Mouse (Mus musculus) spleen, adult 2 months (tissue): Measurements from ENCODE around the gene Hyal2. TPM values are rescaled to one million over a fixed set of nuclear protein-coding genes. Genes with fewer than 3 reads are reported as not detected.

Source experiments
- DNase-seq, 2 experiments: peaks; one replicate each; pipeline versions ENCODE4 v3.0.0 to v3.0.0-alpha.2; 2012 to 2021; ENCODE audit warnings: low spot score in 2 of 2, low read depth in 1 of 2
- H3K27ac ChIP-seq: fragments of 200-500 bp; 2 replicates; pipeline ENCODE4 v1.5.1; 2012; ENCODE audit warnings: low read length, inconsistent platforms; ENCODE audit not compliant: insufficient read depth
- H3K27me3 ChIP-seq: fragments of 200-500 bp; 2 replicates; pipeline ENCODE4 v1.6.1; 2012; ENCODE audit warnings: mild to moderate bottlenecking, moderate library complexity, low read length, inconsistent platforms; ENCODE audit not compliant: control insufficient read depth, insufficient read depth
- H3K36me3 ChIP-seq: fragments of 200-500 bp; 2 replicates; pipeline ENCODE4 v1.6.1; 2012; ENCODE audit warnings: mild to moderate bottlenecking, low read length, inconsistent platforms; ENCODE audit not compliant: control insufficient read depth, insufficient read depth
- H3K4me1 ChIP-seq: fragments of 200-500 bp; 2 replicates; pipeline ENCODE4 v1.6.1; 2011; ENCODE audit warnings: inconsistent platforms; ENCODE audit not compliant: control insufficient read depth, insufficient read depth, insufficient read length
- H3K4me3 ChIP-seq: fragments of 200-500 bp; 2 replicates; pipeline ENCODE4 v1.5.1; 2011; ENCODE audit warnings: mild to moderate bottlenecking, inconsistent platforms; ENCODE audit not compliant: insufficient read depth, insufficient read length; ENCODE audit errors: extremely low read depth
- CTCF ChIP-seq: fragments of 200-500 bp; IDR thresholded peaks from 2 replicates; pipeline ENCODE4 v1.5.1; 2011; ENCODE audit warnings: mild to moderate bottlenecking, inconsistent platforms; ENCODE audit not compliant: insufficient read depth, insufficient read length, insufficient replicate concordance; ENCODE audit errors: extremely low read depth
- POLR2A ChIP-seq: fragments of 200-500 bp; IDR thresholded peaks from 2 replicates; pipeline ENCODE4 v1.6.1; 2011; ENCODE audit warnings: low read depth, low read length, inconsistent platforms
- WGBS: fragments of 180-500 bp; shearing (Covaris S2); methylation state at CpG from one replicate; pipeline ENCODE4 v1.1.7; 2018; 5-methylcytosine and 5-hydroxymethylcytosine counted together
- polyA plus RNA-seq: library from polyadenylated mRNA; depleted of rRNA; stranded (reverse); fragments of >200 nt; gene quantifications from 2 replicates; pipeline ENCODE4 v1.2.3, GENCODE M21; 2012; rRNA removed

The Hyal2 gene
- polyA plus RNA-seq, 1 experiment: 38.1 TPM

GRCm38 (mm10) chr9:107619546-107619879, 51.8 kb downstream of the Hyal2 start:
- Histone ChIP-seq H3K4me1 (peaks cover 7% of the 10 kb centered on the region; the same call in 1 of the 2 replicates), H3K4me3 (no peak overlapping the region), H3K27ac (no peak overlapping the region), H3K36me3 (peaks cover 55% of the 10 kb centered on the region), H3K27me3 (no peaks in the 10 kb centered on the region)
- WGBS: 87% methylated on average over 13 of the region's 13 CpGs
- no peak for DNase-seq
- TF ChIP-seq CTCF (no peak), POLR2A (no peak)

- H3K4me1 ChIP-seq: peaks cover 18% of the 10 kb centered on the region; the same call in 1 of the 2 replicates
- DNase-seq: no peak
- no peak overlapping the region for H3K27ac ChIP-seq
- H3K36me3 ChIP-seq: peaks cover 42% of the 10 kb centered on the region
- H3K4me3 ChIP-seq: no peak overlapping the region
- TF ChIP-seq CTCF (no peak), POLR2A (no peak)
- no peaks in the 10 kb centered on the region for H3K27me3 ChIP-seq
Measured at GRCm38 (mm10) chr9:107620954-107621353, 53.2 kb downstream of the Hyal2 start.

Other genes starting within 250 kb of the Hyal2 start
- 11.0 and 12.2 TPM in 2 replicates for gene Hemk1, start 229.6 kb upstream of the Hyal2 start, polyA plus RNA-seq
- 0.29 and 0.50 TPM in 2 replicates for gene 6430571L13Rik, start 227.3 kb upstream of the Hyal2 start, polyA plus RNA-seq
- gene Cacna2d2, start 168.3 kb upstream of the Hyal2 start, polyA plus RNA-seq: 1.6 and 2.2 TPM in 2 replicates
- 28.6 and 33.4 TPM in 2 replicates for gene Tmem115, start 34.0 kb upstream of the Hyal2 start, polyA plus RNA-seq
- 33.1 and 42.8 TPM in 2 replicates for gene Cyb561d2, start 25.8 kb upstream of the Hyal2 start, polyA plus RNA-seq
- 24.4 and 26.3 TPM in 2 replicates for gene Nprl2, start 25.7 kb upstream of the Hyal2 start, polyA plus RNA-seq
- 0.84 and 0.88 TPM in 2 replicates for gene Zmynd10, start 20.6 kb upstream of the Hyal2 start, polyA plus RNA-seq
- 20.9 and 23.5 TPM in 2 replicates for gene Rassf1, start 16.4 kb upstream of the Hyal2 start, polyA plus RNA-seq
- gene Tusc2, start 4.7 kb upstream of the Hyal2 start, polyA plus RNA-seq: 32.5 and 49.1 TPM in 2 replicates
- gene Hyal1, start 9.0 kb downstream of the Hyal2 start, polyA plus RNA-seq: 3.2 and 3.7 TPM in 2 replicates
- 34.1 and 36.8 TPM in 2 replicates for gene Naa80, start 10.9 kb downstream of the Hyal2 start, polyA plus RNA-seq
- gene Hyal3, start 12.9 kb downstream of the Hyal2 start, polyA plus RNA-seq: 0.54 and 1.00 TPM in 2 replicates
- gene Ifrd2, start 19.7 kb downstream of the Hyal2 start, polyA plus RNA-seq: 71.2 and 78.3 TPM in 2 replicates
- gene Sema3b, start 41.3 kb downstream of the Hyal2 start, polyA plus RNA-seq: 3.3 TPM in 2 replicates
- gene Gnai2, start 67.4 kb downstream of the Hyal2 start, polyA plus RNA-seq: 752 and 1,030 TPM in 2 replicates
- gene Slc38a3, start 101.6 kb downstream of the Hyal2 start, polyA plus RNA-seq: 10.6 and 13.9 TPM in 2 replicates
- not detected in 2 replicates for gene Gnat1, start 111.8 kb downstream of the Hyal2 start, polyA plus RNA-seq
- 61.1 and 61.6 TPM in 2 replicates for gene Sema3f, start 142.5 kb downstream of the Hyal2 start, polyA plus RNA-seq
- 70.3 and 76.0 TPM in 2 replicates for gene Rbm5, start 203.1 kb downstream of the Hyal2 start, polyA plus RNA-seq